28 mouse cellular contexts compared by ENCODE assay signal in genomic region chr2:131772163-131772562, GRCm38 (mm10).
"Had no signal": no experiment of that assay in that cellular context is flagged by ENCODE, and none has a peak within 500 bp of the region (broad histone marks: within the 10 kb centered on the region; RNA-seq: fewer than 3 reads in every experiment).

No protein-coding gene starts in this region.

- H3K4me2 ChIP-seq: embryonic facial prominence, embryonic 12.5 days; embryonic facial prominence, embryonic 13.5 days; embryonic facial prominence, embryonic 15.5 days; forebrain, embryonic 12.5 days; forebrain, embryonic 13.5 days; forebrain, embryonic 15.5 days had no signal

- ATAC-seq: forebrain, embryonic 13.5 days; forebrain, embryonic 14.5 days; forebrain, embryonic 15.5 days; forebrain, embryonic 16.5 days; forebrain, postnatal 0 days had no signal

- H3K9ac ChIP-seq: embryonic facial prominence, embryonic 12.5 days; embryonic facial prominence, embryonic 13.5 days; embryonic facial prominence, embryonic 15.5 days; forebrain, embryonic 12.5 days; forebrain, embryonic 13.5 days; forebrain, embryonic 15.5 days; forebrain, postnatal 0 days had no signal

- DNase-seq: cerebellum, adult 2 months; cerebellum, adult 8-10 months; cerebellum, adult 9-10 months; cerebellum, adult 9-11 months; cerebellum, postnatal 10 days; cerebellum, postnatal 14 days; cerebellum, postnatal 25 days; cerebellum, postnatal 36 days; embryo, embryonic 11 days; forebrain, postnatal 0 days; gastrocnemius, adult 2 months; gastrocnemius, postnatal 10 days; gastrocnemius, postnatal 14 days; gastrocnemius, postnatal 36 days; heart, adult 11 months; heart, adult 18-20 months; heart, adult 2 months had no signal

- H3K9me3 ChIP-seq: embryonic facial prominence, embryonic 10.5 days; embryonic facial prominence, embryonic 12.5 days; embryonic facial prominence, embryonic 13.5 days; embryonic facial prominence, embryonic 15.5 days; forebrain, embryonic 10.5 days; forebrain, embryonic 12.5 days; forebrain, embryonic 13.5 days; forebrain, embryonic 15.5 days had no signal

- H3K4me3 ChIP-seq: embryonic facial prominence, embryonic 10.5 days; embryonic facial prominence, embryonic 12.5 days; embryonic facial prominence, embryonic 13.5 days; embryonic facial prominence, embryonic 15.5 days; erythroblast, embryonic 14.5 days; forebrain, embryonic 10.5 days; forebrain, embryonic 12.5 days; forebrain, embryonic 13.5 days; forebrain, embryonic 15.5 days; gastrocnemius, adult 2 months; heart, adult 2 months had no signal

- H3K4me1 ChIP-seq: embryonic facial prominence, embryonic 10.5 days; embryonic facial prominence, embryonic 12.5 days; embryonic facial prominence, embryonic 13.5 days; embryonic facial prominence, embryonic 15.5 days; forebrain, embryonic 10.5 days; forebrain, embryonic 12.5 days; forebrain, embryonic 13.5 days; forebrain, embryonic 15.5 days had no signal

- H3K27ac ChIP-seq: embryonic facial prominence, embryonic 10.5 days; embryonic facial prominence, embryonic 12.5 days; embryonic facial prominence, embryonic 13.5 days; embryonic facial prominence, embryonic 15.5 days; forebrain, embryonic 10.5 days; forebrain, embryonic 12.5 days; forebrain, embryonic 13.5 days; forebrain, embryonic 15.5 days; gastrocnemius, adult 2 months; heart, adult 2 months had no signal

- H3K36me3 ChIP-seq: embryonic facial prominence, embryonic 10.5 days; embryonic facial prominence, embryonic 12.5 days; embryonic facial prominence, embryonic 13.5 days; embryonic facial prominence, embryonic 15.5 days; forebrain, embryonic 10.5 days; forebrain, embryonic 12.5 days; forebrain, embryonic 15.5 days had no signal

- H3K27me3 ChIP-seq: embryonic facial prominence, embryonic 12.5 days; embryonic facial prominence, embryonic 13.5 days; embryonic facial prominence, embryonic 15.5 days; forebrain, embryonic 12.5 days; forebrain, embryonic 13.5 days; forebrain, embryonic 15.5 days had no signal
